Comparison of ENCODE assay signal across 18 mouse cellular contexts in the genomic region with DNA sequence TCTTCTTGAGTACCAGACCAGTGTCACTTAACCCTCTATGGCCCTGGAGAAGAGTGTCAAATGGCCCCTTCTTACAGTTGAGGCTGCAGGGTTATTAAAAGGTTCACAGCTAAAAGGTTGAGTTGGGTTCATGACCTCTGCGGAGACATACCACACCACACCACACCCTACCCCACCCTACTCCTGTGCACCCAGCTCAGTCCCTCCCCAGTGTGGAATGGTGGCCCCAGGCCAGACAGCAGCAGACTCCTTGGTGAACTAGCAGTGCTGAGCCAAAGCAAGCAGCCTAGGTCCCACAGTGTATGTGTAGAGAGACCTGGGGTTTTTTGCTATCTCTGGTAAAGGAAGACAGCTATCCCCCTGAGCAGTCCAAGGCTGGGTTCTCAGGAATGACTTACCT. TPM values are rescaled to one million over a fixed set of nuclear protein-coding genes. Genes with fewer than 3 reads are reported as not detected.
DNase-seq lines count a peak whose midpoint lies in the region; ATAC-seq and TF ChIP-seq lines count a peak whose summit lies in the region.
"Had no signal": no experiment of that assay in that cellular context is flagged by ENCODE, and none has a peak within 500 bp of the region (broad histone marks: within the 10 kb centered on the region; RNA-seq: fewer than 3 reads in every experiment).

No protein-coding gene starts in this region.

- TF ChIP-seq POLR2A in lung, adult 2 months (IDR thresholded peaks at IDR 0.05; ENCODE audit: borderline replicate concordance, extremely low read depth, low read depth, low read length) = no peak

- H3K36me3 ChIP-seq in lung, embryonic 16.5 days (ENCODE audit: control insufficient read depth, insufficient read depth, low read length) = no peaks in the 10 kb centered on the region
- no peaks in the 10 kb centered on the region for H3K36me3 ChIP-seq in stomach, embryonic 15.5 days
- H3K36me3 ChIP-seq: heart, embryonic 10.5 days; limb, embryonic 12.5 days; midbrain, embryonic 12.5 days; neural tube, embryonic 15.5 days had no signal

- no peaks in the 10 kb centered on the region for H3K9me3 ChIP-seq in lung, embryonic 16.5 days (ENCODE audit: control insufficient read depth, low read length)
- no peaks in the 10 kb centered on the region for H3K9me3 ChIP-seq in stomach, embryonic 15.5 days
- H3K9me3 ChIP-seq: heart, embryonic 10.5 days; limb, embryonic 12.5 days; midbrain, embryonic 12.5 days; neural tube, embryonic 15.5 days had no signal

- no peak overlapping the region for H3K9ac ChIP-seq in lung, embryonic 16.5 days (ENCODE audit: low read length)
- no peak overlapping the region for H3K9ac ChIP-seq in stomach, embryonic 15.5 days
- H3K9ac ChIP-seq: limb, embryonic 12.5 days; liver, postnatal 0 days; midbrain, embryonic 12.5 days; neural tube, embryonic 15.5 days had no signal

- H3K27ac ChIP-seq in lung, embryonic 16.5 days (ENCODE audit: low read length) = no peak overlapping the region
- H3K27ac ChIP-seq in stomach, embryonic 15.5 days = no peak overlapping the region
- H3K27ac ChIP-seq: heart, embryonic 10.5 days; hindbrain, postnatal 0 days; left cerebral cortex, adult 2 months; limb, embryonic 12.5 days; midbrain, embryonic 12.5 days; neural tube, embryonic 15.5 days had no signal

- peak; percentile 63 to 76 for DNase-seq in lung, adult 18-20 months
- no peak for DNase-seq in lung, adult 2 months
- DNase-seq in ZHBTc4 (ENCODE audit: low read depth, low spot score) = peak; percentile 90
- DNase-seq in cerebellum, postnatal 10 days = no peak
- DNase-seq in spleen, adult 12 weeks (ENCODE audit: low spot score) = no peak
- DNase-seq: cerebellum, postnatal 25 days; gastrocnemius, postnatal 25 days; heart, postnatal 14 days; liver, postnatal 0 days; spleen, adult 18-20 months had no signal

- ATAC-seq in lung, embryonic 16.5 days (ENCODE audit: low read depth) = peak; percentile 81
- peak; percentile 62; the same call in 1 of the 2 replicates for ATAC-seq in stomach, embryonic 15.5 days (ENCODE audit: insufficient read depth, low FRiP score, low read depth)
- ATAC-seq: hindbrain, postnatal 0 days; liver, postnatal 0 days had no signal

- H3K4me2 ChIP-seq in lung, embryonic 16.5 days (ENCODE audit: low read depth, low read length) = no peak overlapping the region
- no peak overlapping the region for H3K4me2 ChIP-seq in stomach, embryonic 15.5 days
- H3K4me2 ChIP-seq: limb, embryonic 12.5 days; midbrain, embryonic 12.5 days; neural tube, embryonic 15.5 days had no signal

- H3K4me3 ChIP-seq in lung, adult 2 months (replicated peaks; ENCODE audit: extremely low read depth, low read depth, low read length) = no peak overlapping the region
- H3K4me3 ChIP-seq in lung, embryonic 16.5 days (ENCODE audit: low read length) = no peak overlapping the region
- no peak overlapping the region for H3K4me3 ChIP-seq in stomach, embryonic 15.5 days (replicated peaks)
- H3K4me3 ChIP-seq: heart, embryonic 10.5 days; left cerebral cortex, adult 2 months; limb, embryonic 12.5 days; midbrain, embryonic 12.5 days; neural tube, embryonic 15.5 days had no signal

- H3K4me1 ChIP-seq in lung, adult 2 months (ENCODE audit: control insufficient read depth, insufficient read depth, low read length) = no peaks in the 10 kb centered on the region
- H3K4me1 ChIP-seq in lung, embryonic 16.5 days (replicated peaks; ENCODE audit: control insufficient read depth, insufficient read depth, low read length) = peaks cover 5% of the 10 kb centered on the region; the same call in 1 of the 2 replicates
- peaks cover 3% of the 10 kb centered on the region; the same call in 1 of the 2 replicates for H3K4me1 ChIP-seq in stomach, embryonic 15.5 days
- H3K4me1 ChIP-seq: heart, embryonic 10.5 days; limb, embryonic 12.5 days; neural tube, embryonic 15.5 days had no signal

- no peaks in the 10 kb centered on the region for H3K27me3 ChIP-seq in lung, embryonic 16.5 days (ENCODE audit: control insufficient read depth, insufficient read depth, low read depth, low read length)
- H3K27me3 ChIP-seq in stomach, embryonic 15.5 days (replicated peaks) = no peaks in the 10 kb centered on the region
- H3K27me3 ChIP-seq: neural tube, embryonic 15.5 days had no signal

- WGBS in lung, adult 2 months = 65% methylated on average over 1 of the region's 1 CpGs
- WGBS in lung, embryonic 16.5 days = 84% methylated on average over 1 of the region's 1 CpGs
- WGBS in stomach, embryonic 15.5 days = 59% methylated on average over 1 of the region's 1 CpGs

- no peak for TF ChIP-seq CTCF in lung, adult 2 months (IDR thresholded peaks at IDR 0.05; ENCODE audit: insufficient read depth, low read length)

RNA-seq across cellular contexts. Expression of a gene that starts 54.5 kb away (rescaled TPM):
- polyA plus RNA-seq in lung, adult 2 months (2012; rRNA removed) = 45.1 and 56.6 TPM in 2 replicates
- 12.0 and 15.4 TPM in 2 replicates for polyA plus RNA-seq in lung, embryonic 16.5 days (2015; fragmentation: Nextera tagmentation; extraction: Ambion mirVana)
- polyA plus RNA-seq in stomach, embryonic 15.5 days (2015; fragmentation: Nextera tagmentation; extraction: Ambion mirVana) = 34.4 and 37.6 TPM in 2 replicates
- polyA plus RNA-seq: neural tube, embryonic 15.5 days had no signal

Comparison
In these comparisons a context has a peak if more than half of its experiments do, and no peak if none do; other contexts are left out.
1. DNase-seq: peak in lung, adult 18-20 months (2 of 2) and ZHBTc4 (single experiment); none in lung, adult 2 months (single experiment), cerebellum, postnatal 10 days (0 of 2) and spleen, adult 12 weeks (single experiment).